Mouse (Mus musculus) layer of hippocampus, adult 11-12 months (tissue): ENCODE results near the gene Dnajb3.
"Not testable (repeated sequence)": the region's sequence is repeated elsewhere in the genome, so short reads cannot be mapped to it uniquely, and the experiment has no call there.

Experiments used
- DNase-seq: peaks from one replicate; pipeline ENCODE4 v3.0.0; 2022; ENCODE audit warnings: low spot score

The Dnajb3 gene

DNA sequence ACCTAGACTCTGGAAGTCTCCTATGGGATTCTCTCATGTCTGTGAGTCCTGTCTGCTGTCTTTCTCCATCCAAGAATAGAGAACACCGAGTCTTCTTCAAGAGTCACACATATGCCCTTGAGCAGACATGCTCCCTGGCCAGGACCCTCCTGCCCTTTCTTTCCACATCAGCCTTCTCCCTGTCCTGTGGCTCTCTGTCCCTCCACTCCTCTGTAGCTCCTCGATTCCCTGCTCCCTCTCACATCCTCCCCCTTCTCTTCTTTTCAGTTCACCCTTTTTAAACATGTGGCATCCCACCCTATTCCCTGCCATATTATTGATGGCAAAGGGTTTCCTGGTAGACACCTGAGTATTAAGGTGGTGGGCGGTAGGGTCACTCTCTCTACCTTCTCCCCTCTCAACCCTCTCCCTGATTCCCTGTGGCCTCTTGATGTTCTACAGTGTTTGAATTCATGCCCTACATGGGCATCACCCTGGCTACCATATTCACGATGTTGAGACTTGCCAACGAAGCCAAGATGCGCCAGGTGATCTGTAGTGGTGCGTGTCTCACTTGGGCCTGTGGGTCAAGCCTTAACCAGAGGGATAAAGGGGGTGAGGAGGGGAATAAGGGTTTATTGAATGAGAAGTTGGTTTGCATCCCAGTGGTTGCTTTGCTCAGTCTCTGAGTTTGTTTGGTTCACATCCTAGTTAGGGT lies 26.4 kb upstream of the Dnajb3 start:
- no peak for DNase-seq

GRCm38 (mm10) chr1:88230981-88231802 lies 25.6 kb upstream of the Dnajb3 start:
- no peak for DNase-seq

DNA sequence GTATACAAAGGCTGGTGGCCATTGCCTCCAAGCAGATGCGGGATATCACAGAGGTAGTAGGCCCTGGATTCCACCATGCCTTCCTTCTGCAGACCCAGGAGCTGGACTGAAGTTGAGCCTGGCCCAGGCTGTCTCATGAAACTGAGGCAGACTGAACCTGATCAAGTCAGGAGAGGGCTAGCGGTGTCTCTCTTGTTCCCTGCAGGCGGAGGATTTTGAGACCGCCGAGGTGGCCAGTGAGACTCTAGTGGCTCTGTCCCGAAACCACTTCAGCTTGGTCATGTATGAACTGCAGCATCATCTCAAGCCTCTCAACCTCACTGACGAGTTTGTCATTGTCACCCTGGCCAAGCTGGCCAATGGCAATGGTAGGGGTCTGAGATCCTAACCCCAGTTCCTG lies 24.8 kb upstream of the Dnajb3 start:
- no peak for DNase-seq

DNA sequence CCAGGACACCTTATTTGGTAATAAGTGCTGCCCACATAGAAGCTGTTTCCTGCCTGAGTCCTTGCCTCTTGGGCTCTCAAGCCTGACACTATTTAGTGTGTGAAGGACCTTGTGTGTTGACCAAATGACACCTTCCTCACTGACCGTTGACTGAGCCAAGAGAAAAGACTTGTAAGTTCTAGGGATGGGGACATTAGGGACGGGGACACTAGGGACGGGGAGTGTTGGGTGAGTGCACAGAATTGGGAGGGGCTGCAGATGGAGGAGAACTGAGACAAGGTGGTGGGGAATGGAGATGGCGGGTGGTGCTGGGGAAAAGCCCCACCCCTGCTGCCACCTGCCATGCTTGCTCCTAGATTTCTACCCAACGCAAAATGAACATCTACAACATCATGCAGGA lies 24.4 kb upstream of the Dnajb3 start:
- no peak for DNase-seq

DNA sequence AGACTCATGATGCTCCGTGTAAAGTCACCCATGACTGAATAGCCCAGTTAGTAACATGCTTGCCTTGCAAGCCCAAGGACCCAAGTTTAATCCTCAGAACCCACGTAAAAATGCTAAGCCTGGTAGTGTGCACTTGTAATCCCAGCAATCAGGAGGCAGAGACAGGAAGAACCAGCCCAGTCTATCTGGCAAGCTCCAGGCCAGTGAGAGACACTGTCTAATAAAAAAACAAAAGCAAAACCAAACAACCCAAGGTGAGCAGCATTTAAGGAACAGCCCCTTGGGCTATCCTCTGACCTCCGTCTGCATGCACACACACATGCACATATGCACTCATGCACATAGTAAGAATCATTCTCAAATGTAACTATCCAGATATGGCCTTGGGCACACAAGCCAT lies 24.0 kb upstream of the Dnajb3 start:
- no peak for DNase-seq

DNA sequence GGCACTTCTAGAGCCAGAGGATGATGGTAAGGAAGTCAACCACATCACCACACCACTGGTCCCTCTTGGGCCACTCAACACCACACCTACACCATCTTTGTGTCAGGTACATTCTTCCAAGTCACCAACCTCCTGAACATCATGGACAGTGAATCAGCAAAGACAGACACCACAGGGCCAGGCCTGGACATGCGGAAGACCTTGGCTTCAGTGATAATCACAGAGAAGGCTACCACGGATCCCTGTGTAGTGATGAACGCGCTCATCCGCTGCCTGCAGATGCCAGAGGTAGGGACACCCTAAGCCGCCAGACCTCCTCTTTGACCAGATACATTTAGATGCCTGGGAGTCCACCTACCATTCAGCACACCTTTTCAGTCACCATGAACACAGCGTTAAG lies 22.5 kb upstream of the Dnajb3 start:
- no peak for DNase-seq

GRCm38 (mm10) chr1:88227482-88227881 lies 21.9 kb upstream of the Dnajb3 start:
- DNase-seq = no peak

- DNase-seq = peak; percentile 5
These were observed 21.2 kb upstream of the Dnajb3 start, which contains the start of gene Mroh2a for GRCm38 (mm10) chr1:88226670-88227379. Gene Mroh2a (plus strand): TSS chr1:88226986.

- DNase-seq = peak; percentile 2
These were observed 20.2 kb upstream of the Dnajb3 start for GRCm38 (mm10) chr1:88225741-88226140.

GRCm38 (mm10) chr1:88225301-88225700 lies 19.7 kb upstream of the Dnajb3 start:
- DNase-seq = not testable (repeated sequence)

DNA sequence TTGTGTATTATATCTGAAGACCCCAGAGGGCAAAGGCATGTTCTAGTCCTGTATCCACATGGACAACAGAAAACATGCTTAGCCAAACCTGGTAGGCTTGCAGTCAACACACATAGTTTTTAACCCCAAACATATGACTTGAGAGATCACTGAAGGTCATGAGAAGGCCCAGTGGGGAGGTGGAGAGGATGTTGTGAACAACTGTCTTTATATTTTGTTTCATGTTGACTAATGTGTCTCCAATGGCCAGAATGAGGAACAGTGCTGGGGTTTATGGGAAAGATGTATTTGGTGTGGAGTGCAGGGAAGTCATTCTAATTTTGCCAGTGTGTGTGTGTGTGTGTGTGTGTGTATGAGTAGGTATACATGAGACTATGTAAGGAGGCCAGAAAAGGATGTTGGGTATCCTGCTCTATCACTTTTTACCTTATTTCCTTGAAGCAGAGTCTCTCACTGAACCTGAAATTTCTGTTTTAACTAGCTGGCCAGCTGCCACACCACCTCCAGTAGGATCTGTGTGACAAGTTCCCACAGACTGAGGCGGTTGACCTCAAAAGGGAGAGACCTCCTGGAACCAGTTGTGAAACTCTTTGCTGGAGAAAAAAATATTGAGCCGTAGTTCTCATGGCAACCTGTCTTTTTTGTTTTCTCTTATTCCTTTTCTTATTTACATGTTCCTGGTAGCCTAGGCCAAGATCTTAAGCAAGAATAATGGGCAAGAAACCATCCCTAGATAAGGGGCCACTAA lies 18.6 kb upstream of the Dnajb3 start:
- no peak for DNase-seq

- no peak for DNase-seq
These were observed 18.0 kb upstream of the Dnajb3 start for GRCm38 (mm10) chr1:88223591-88223990.

- DNase-seq = not testable (repeated sequence)
These were observed 17.5 kb upstream of the Dnajb3 start for GRCm38 (mm10) chr1:88223011-88223515.

DNA sequence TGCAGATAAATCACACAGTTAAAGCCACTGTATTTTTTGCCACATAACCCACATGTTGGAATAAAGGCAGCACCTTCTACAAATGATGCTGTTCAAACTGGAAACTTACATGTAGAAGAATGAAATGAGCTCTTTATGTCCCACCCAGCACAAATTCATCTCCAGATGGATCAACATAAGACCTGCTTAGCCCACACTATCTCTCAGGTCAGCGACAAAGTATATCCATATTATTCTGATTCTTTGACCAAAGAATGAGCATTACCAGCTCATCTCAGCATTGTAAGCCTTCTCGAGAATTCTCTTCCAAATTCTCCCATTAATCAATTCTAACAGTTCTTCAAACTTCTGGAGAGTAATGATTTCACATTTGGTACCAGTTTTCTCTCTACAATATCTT lies 16.6 kb upstream of the Dnajb3 start:
- no peak for DNase-seq

DNA sequence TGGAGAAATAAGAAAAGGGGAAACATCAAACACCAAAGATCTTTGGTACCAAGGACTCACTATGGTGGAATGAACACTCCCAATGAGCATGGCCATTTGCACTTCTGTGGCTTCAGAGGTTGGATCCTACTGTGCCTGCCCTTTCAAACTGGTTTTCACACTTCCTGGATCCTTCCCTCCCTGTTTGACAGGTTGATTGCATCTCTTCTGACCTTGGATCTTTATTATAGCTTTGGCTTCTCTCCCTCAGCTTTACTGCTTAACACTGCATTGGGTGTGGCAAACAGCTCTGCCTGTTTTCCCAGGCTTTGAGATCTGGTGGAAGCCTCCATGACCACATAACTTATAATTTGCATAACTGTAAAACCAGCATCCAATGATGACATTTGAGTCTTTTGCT lies 14.8 kb upstream of the Dnajb3 start:
- DNase-seq = no peak

- DNase-seq = no peak
These were observed 13.5 kb upstream of the Dnajb3 start for GRCm38 (mm10) chr1:88219054-88219453.

GRCm38 (mm10) chr1:88218591-88218990 lies 13.0 kb upstream of the Dnajb3 start:
- DNase-seq = no peak

- no peak for DNase-seq
These were observed 12.5 kb upstream of the Dnajb3 start for GRCm38 (mm10) chr1:88218051-88218450.

DNA sequence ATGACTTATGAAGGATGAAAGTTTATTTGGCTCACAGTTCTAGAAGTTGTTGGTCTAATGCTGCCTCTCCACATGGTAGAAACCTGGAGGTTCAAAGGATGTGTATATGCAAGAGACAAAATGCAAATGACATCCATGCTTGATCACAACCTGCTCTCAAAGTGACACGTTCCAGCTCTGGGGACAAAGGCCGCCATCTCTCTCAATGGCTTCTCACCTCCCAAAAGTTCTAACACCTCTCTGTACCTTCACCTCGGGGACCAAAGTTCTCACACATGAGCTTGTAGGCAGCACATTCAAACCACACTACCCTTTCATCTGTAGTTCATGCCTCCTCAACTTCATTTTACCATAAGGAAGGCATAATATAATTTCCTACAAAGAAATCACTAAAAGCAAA lies 12.0 kb upstream of the Dnajb3 start:
- no peak for DNase-seq

DNA sequence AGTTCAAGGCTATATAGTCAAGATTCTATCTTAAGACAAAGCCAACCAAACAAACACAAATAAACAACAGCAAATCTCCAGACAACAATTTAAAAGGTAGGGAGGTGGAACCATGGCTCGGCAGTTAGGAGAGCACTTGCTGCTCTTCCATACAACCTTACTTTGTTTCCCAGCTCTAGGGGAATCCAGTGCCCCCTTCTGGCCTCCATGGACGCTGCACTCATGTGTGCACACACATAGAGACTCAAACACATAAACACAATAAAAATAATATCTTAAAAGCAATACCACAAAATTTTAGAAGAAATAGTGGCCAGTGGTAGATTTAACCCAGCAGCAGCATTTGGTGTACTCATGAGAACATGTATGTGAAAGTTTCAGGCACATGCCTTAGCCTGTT lies 11.6 kb upstream of the Dnajb3 start:
- DNase-seq = no peak

- no peak for DNase-seq
These were observed 11.0 kb upstream of the Dnajb3 start for GRCm38 (mm10) chr1:88216551-88216950.
